Mouse (Mus musculus): Measurements from ENCODE around the gene Gm29735.
"Not testable (repeated sequence)": the region's sequence is repeated elsewhere in the genome, so short reads cannot be mapped to it uniquely, and the experiment has no call there.

Gene Gm29735

GRCm38 (mm10) chr7:142157013-142157412 is at the start of gene Gm29735:
Gene Gm29735 (minus strand): TSS chr7:142157113.
- in situ Hi-C loops (cut with MboI, MseI): not testable (repeated sequence)

- in situ Hi-C loops (cut with MboI, MseI): no loop called here
These were observed 48.6 kb upstream of the Gm29735 start for GRCm38 (mm10) chr7:142205488-142205887.

GRCm38 (mm10) chr7:142201064-142201463 is 44.2 kb upstream of the Gm29735 start, which contains the start of gene Krtap5-3:
Gene Krtap5-3 (plus strand): TSS chr7:142201364.
- in situ Hi-C loops (cut with MboI, MseI): no loop called here

GRCm38 (mm10) chr7:142198748-142199147 is 41.8 kb upstream of the Gm29735 start:
- in situ Hi-C loops (cut with MboI, MseI): loop anchor here in 1 of 2 experiments (10.0 kb wide), 1 partner anchor 926 kb away; no protein-coding TSS in a partner anchor

DNA sequence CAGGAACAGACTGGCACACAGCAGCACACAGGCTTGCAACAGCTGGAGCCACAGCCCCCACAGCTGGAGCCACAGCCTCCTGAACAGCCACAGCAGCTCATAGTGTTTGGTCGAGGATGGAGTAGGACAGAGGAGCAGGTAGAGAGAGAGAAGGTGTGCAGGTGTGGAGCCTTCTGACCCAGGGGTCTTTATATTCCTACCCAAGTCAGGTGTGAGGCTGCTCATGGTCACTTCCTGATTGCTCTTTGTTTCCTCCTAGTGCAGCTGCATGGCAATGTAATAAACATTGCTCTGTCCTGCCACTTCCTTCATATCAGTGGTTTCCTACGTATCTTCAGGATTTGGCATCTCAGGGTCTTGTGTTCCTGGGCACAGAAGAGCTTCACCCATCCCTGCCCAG is 33.4 kb upstream of the Gm29735 start, which contains the start of gene Gm10153:
Gene Gm10153, minus strand, starts transcription at position 101 of the 400 bp plus-strand sequence.
- in situ Hi-C loops (cut with MboI, MseI): loop anchor here in 1 of 2 experiments (5.0 to 10.0 kb wide), 2 partner anchors 52 to 935 kb away; partner anchors contain the start of gene Gm40460

- in situ Hi-C loops (cut with MboI, MseI): no loop called here
These were observed 31.2 kb upstream of the Gm29735 start for GRCm38 (mm10) chr7:142188156-142188555.

- in situ Hi-C loops (cut with MboI, MseI): no loop called here
These were observed 24.1 kb upstream of the Gm29735 start for GRCm38 (mm10) chr7:142181021-142181420.

- in situ Hi-C loops (cut with MboI, MseI): no loop called here
These were observed 21.8 kb upstream of the Gm29735 start for GRCm38 (mm10) chr7:142178685-142179084.

GRCm38 (mm10) chr7:142175905-142176304 is 19.0 kb upstream of the Gm29735 start, which contains the start of gene Krtap5-2:
Gene Krtap5-2 (minus strand): TSS chr7:142176005.
- in situ Hi-C loops (cut with MboI, MseI): not testable (repeated sequence)

DNA sequence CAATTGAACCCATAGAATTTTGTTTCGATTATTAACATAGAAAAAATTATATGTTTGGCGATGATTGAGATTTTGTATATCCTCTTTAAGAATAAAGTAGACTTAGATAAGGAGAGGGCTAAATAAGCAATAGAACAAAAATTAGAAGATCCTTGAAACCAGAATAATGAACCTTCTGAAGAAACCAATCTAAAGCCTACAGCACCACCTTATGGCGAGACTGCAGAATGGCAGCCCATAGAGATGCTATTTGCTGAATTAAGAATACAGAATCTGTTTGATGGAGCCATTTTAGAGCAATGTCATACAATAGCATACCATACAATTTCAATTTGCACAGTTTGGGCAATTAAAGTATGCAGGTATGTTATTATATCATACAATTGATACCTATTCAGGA is 12.9 kb upstream of the Gm29735 start:
- in situ Hi-C loops (cut with MboI, MseI): no loop called here

DNA sequence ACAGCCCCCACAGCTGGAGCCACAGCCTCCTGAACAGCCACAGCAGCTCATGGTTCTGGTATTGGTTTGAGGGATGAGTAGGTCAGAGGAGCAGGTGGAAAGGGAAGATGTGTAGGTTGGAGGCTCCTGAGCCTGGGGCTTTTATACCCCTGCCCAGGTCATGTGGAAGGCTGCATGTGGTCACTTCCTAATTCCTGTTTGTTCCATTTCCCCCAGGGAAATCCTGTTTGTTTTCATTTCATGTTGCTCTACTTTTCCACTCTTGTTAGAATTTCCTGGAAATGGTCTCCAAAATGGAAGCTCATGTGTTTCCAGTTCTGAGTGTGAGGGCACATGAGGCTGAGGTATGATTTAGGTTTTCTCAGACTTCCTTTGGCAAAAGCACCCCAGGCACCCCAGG is 8.7 kb upstream of the Gm29735 start, which contains the start of gene Gm4553:
Gene Gm4553, minus strand, starts transcription at position 101 of the 400 bp plus-strand sequence.
- in situ Hi-C loops (cut with MboI, MseI): not testable (repeated sequence)

- in situ Hi-C loops (cut with MboI, MseI): no loop called here
These were observed 2.5 kb upstream of the Gm29735 start for GRCm38 (mm10) chr7:142159366-142159765.

- in situ Hi-C loops (cut with MboI, MseI): no loop called here
These were observed 1.6 kb downstream of the Gm29735 start for GRCm38 (mm10) chr7:142155308-142155707.

- in situ Hi-C loops (cut with MboI, MseI): no loop called here
These were observed 4.7 kb downstream of the Gm29735 start for GRCm38 (mm10) chr7:142152191-142152590.

DNA sequence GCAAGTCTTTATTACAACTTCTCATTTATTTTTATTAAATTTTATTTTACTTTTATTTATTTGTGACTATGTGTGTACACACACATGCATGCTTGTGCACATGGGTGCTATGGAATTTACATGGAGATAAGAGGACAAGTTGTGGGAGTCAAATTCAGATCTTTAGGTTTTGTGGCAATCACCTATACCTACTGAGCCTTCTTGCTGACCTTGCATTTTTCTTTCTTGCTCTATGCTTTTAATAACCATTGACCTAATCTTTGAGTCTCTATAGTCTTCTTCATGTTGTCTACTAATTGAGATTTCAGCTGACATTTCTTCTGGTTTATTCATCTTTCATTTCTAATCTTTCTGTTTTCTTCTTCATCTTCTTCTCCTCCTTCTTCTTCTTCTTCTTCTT is 8.3 kb downstream of the Gm29735 start:
- in situ Hi-C loops (cut with MboI, MseI): loop anchor here in 1 of 2 experiments (10.0 kb wide), 1 partner anchor 404 kb away; no protein-coding TSS in a partner anchor

DNA sequence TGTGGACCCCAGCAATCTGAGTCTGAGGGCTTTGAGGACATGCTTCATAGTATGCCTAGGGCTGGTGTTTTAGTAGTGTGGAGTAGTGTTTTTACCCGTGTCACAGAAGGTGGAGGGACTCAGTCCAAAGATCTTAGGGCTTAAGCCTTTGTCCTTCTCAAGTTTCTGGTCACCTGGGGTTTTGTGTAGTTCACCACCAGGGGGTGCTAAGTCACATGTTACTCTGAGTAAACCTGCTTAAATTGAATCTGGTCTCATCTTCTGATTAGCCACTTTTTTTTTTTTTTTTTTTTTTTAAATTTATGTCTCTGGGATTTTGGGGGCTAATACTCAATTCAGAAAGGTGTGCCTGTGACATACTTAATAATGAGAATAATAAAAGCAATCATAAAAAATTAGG is 10.9 kb downstream of the Gm29735 start:
- in situ Hi-C loops (cut with MboI, MseI): loop anchor here in 1 of 2 experiments (10.0 kb wide), 1 partner anchor 401 kb away; no protein-coding TSS in a partner anchor

- in situ Hi-C loops (cut with MboI, MseI): loop anchor here in 1 of 2 experiments (10.0 kb wide), 1 partner anchor 401 kb away; no protein-coding TSS in a partner anchor
These were observed 11.4 kb downstream of the Gm29735 start for GRCm38 (mm10) chr7:142145413-142145940.

DNA sequence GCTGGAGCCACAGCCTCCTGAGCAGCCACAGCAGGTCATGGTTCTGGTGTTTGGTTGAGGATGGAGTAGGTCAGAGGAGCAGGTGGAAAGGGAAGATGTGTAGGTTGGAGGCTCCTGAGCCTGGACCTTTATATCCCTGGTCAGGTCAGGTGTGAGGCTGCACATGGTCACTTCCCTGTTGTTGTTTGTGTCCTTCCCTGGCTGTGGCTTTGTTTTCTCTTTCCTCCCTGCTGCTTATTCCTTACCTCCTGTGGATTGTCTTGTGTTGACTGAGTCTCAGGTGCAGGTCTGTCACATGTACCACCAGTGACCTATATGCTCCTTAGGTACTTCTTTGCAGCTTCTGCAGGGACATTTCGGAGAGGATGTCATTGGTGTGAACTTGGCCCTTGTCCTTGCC is 12.4 kb downstream of the Gm29735 start, which contains the start of gene Gm45337:
Gene Gm45337, minus strand, starts transcription at position 101 of the 400 bp plus-strand sequence.
- in situ Hi-C loops (cut with MboI, MseI): loop anchor here in 1 of 2 experiments (10.0 kb wide), 1 partner anchor 400 kb away; no protein-coding TSS in a partner anchor

- in situ Hi-C loops (cut with MboI, MseI): loop anchor here in 1 of 2 experiments (10.0 kb wide), 1 partner anchor 399 kb away; no protein-coding TSS in a partner anchor
These were observed 13.4 kb downstream of the Gm29735 start for GRCm38 (mm10) chr7:142143506-142144010.

DNA sequence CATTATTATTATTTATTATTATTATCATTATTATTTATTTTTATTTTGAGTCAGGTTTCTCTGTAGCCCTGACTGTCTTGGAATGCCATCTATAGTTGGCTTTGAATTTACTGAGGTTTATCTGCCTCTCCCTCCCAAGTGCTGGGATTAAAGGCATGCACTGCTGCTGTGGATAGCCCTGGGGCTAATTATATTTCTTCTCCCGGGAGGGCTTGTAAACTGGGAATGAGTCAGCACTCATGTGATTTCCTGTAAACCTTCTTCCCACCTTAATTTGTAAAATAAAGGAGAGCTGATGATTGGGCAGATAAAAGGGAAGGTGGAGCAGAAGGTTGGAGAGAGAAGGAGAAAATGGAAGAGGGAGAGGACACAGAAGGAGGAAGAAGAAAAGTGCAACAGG is 16.2 kb downstream of the Gm29735 start:
- in situ Hi-C loops (cut with MboI, MseI): loop anchor here in 1 of 2 experiments (10.0 kb wide), 1 partner anchor 396 kb away; no protein-coding TSS in a partner anchor

DNA sequence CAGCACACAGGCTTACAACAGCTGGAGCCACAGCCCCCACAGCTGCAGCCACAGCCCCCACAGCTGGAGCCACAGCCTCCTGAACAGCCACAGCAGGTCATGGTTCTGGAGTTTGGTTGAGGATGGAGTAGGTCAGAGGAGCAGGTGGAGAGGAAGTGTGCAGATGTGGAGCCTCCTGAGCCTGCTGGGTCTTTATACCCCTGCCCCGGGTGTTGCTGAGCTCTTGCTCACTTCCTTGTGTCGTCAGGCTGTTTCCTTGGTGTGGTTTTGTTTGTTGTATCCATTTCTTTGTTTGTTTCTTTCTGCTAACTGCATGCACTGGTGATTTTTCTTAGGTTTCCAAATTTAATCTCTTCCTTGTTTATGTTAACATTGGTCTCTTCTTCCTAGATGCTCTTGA is 21.0 kb downstream of the Gm29735 start, which contains the start of gene Gm39115:
Gene Gm39115, minus strand, starts transcription at position 101 of the 400 bp plus-strand sequence.
- in situ Hi-C loops (cut with MboI, MseI): not testable (repeated sequence)

Measured in T-helper 17 cell (primary cell).